Comparison of ENCODE assay signal across 8 mouse cellular contexts in genomic region chr8:92972949-92973348, GRCm38 (mm10). TPM values are rescaled to one million over a fixed set of nuclear protein-coding genes. Genes with fewer than 3 reads are reported as not detected.
DNase-seq lines count a peak whose midpoint lies in the region; ATAC-seq lines count a peak whose summit lies in the region.

No protein-coding gene starts in this region.

- H3K4me3 ChIP-seq in kidney, embryonic 15.5 days (replicated peaks) = no peak overlapping the region

- no peaks in the 10 kb centered on the region for H3K4me1 ChIP-seq in kidney, embryonic 15.5 days

- H3K4me2 ChIP-seq in kidney, embryonic 15.5 days = no peak overlapping the region

- no peaks in the 10 kb centered on the region for H3K9me3 ChIP-seq in kidney, embryonic 15.5 days (replicated peaks)

- no peaks in the 10 kb centered on the region for H3K27me3 ChIP-seq in kidney, embryonic 15.5 days

- H3K9ac ChIP-seq in kidney, embryonic 15.5 days = no peak overlapping the region

- no peaks in the 10 kb centered on the region for H3K36me3 ChIP-seq in kidney, embryonic 15.5 days

- intact Hi-C loops in gastrocnemius, postnatal 36 days (cut with DNase I) = loop anchor here (5.0 kb wide), 1 partner anchor 76 kb away; no protein-coding TSS in a partner anchor

- DNase-seq in layer of hippocampus, postnatal 14 days (ENCODE audit: low spot score in 2 of 2) = peak; percentile 16 to 32
- DNase-seq in layer of hippocampus, adult 11-12 months (ENCODE audit: low spot score) = no peak
- DNase-seq in adrenal gland, postnatal 4 days (ENCODE audit: low spot score in 2 of 2) = peak; percentile 13 to 63
- peak; percentile 64 to 67 for DNase-seq in gastrocnemius, postnatal 36 days
- DNase-seq in ovary, adult 18-20 months (ENCODE audit: low spot score) = peak; percentile 31
- DNase-seq in testis, postnatal 10 days (ENCODE audit: low spot score) = no peak

- 0 out of 2 replicates have a peak, but pooled peaks have one; percentile 9 for ATAC-seq in kidney, embryonic 15.5 days (replicated peaks; ENCODE audit: low FRiP score)
- no peak for ATAC-seq in activated CD4-positive, CD25-positive, alpha-beta regulatory T cell, adult 4 months

- H3K27ac ChIP-seq in kidney, embryonic 15.5 days = no peak overlapping the region

- 50% methylated on average over 5 of the region's 5 CpGs for WGBS in kidney, embryonic 15.5 days

RNA-seq across cellular contexts. Expression of gene Slc6a2, which starts 13.1 kb away (rescaled TPM):
- total RNA-seq in layer of hippocampus, postnatal 14 days (2021) = under 1 TPM; 0.16 to 0.24 TPM
- 10 to 100 TPM; 33.3 to 59.2 TPM for total RNA-seq in adrenal gland, postnatal 4 days (2021)
- under 1 TPM; 0.17 to 0.28 TPM for total RNA-seq in gastrocnemius, postnatal 36 days (2021)
- polyA plus RNA-seq in kidney, embryonic 15.5 days (2015; fragmentation: Nextera tagmentation; extraction: Ambion mirVana) = 0.84 and 2.6 TPM in 2 replicates
- polyA plus RNA-seq in activated CD4-positive, CD25-positive, alpha-beta regulatory T cell, adult 4 months (2017; shearing (Covaris generic)) = not detected

Comparison
In these comparisons a context has a peak if more than half of its experiments do, and no peak if none do; other contexts are left out.
1. DNase-seq: peak in layer of hippocampus, postnatal 14 days (2 of 2), adrenal gland, postnatal 4 days (2 of 2), gastrocnemius, postnatal 36 days (2 of 2) and ovary, adult 18-20 months (single experiment); none in layer of hippocampus, adult 11-12 months (single experiment) and testis, postnatal 10 days (single experiment).
2. RNA of gene Slc6a2, which starts 13.1 kb away (total RNA-seq): 33.3 to 59.2 TPM in adrenal gland, postnatal 4 days; 0.17 to 0.28 TPM in gastrocnemius, postnatal 36 days and 0.16 to 0.24 TPM in layer of hippocampus, postnatal 14 days; every median in the first group is over 10 times any median in the second.